Mouse (Mus musculus): ENCODE measurements around the gene Gcm1.

- TF ChIP-seq CTCF (conservative IDR thresholded peaks at IDR 0.05; ENCODE audit: insufficient read depth, insufficient read length, low read depth, low read length) (no peak), POLR2A (IDR thresholded peaks at IDR 0.05; ENCODE audit: low read depth, low read length) (no peak)
These were observed 48.4 kb upstream of the Gcm1 start for GRCm38 (mm10) chr9:78003278-78003677.
